Mouse (Mus musculus) testis, adult 2 months (tissue): ENCODE measurements around the gene Ccdc152. TPM values are rescaled to one million over a fixed set of nuclear protein-coding genes. Genes with fewer than 3 reads are reported as not detected.
"Not testable (repeated sequence)": the region's sequence is repeated elsewhere in the genome, so short reads cannot be mapped to it uniquely, and the experiment has no call there.

Experiments
- H3K27ac ChIP-seq: fragments of 200-500 bp; 2 replicates; pipeline ENCODE4 v1.5.1; 2012; ENCODE audit warnings: low read depth, low read length; ENCODE audit not compliant: control insufficient read depth, insufficient read depth
- H3K27me3 ChIP-seq: fragments of 200-500 bp; 2 replicates; pipeline ENCODE4 v1.6.1; 2012; ENCODE audit warnings: mild to moderate bottlenecking, low read length, moderate library complexity; ENCODE audit not compliant: control insufficient read depth, insufficient read depth
- H3K36me3 ChIP-seq: fragments of 200-500 bp; 2 replicates; pipeline ENCODE4 v1.6.1; 2012; ENCODE audit warnings: mild to moderate bottlenecking, low read length; ENCODE audit not compliant: control insufficient read depth, insufficient read depth
- H3K4me1 ChIP-seq: fragments of 200-500 bp; 2 replicates; pipeline ENCODE4 v1.6.1; 2012; ENCODE audit warnings: low read length; ENCODE audit not compliant: control insufficient read depth, insufficient read depth
- H3K4me3 ChIP-seq: fragments of 200-500 bp; 2 replicates; pipeline ENCODE4 v1.5.1; 2012; ENCODE audit warnings: low read depth, mild to moderate bottlenecking, low read length, moderate library complexity, mixed read lengths; ENCODE audit not compliant: control insufficient read depth
- CTCF ChIP-seq: fragments of 200-500 bp; IDR thresholded peaks from 2 replicates; pipeline ENCODE4 v1.5.1; 2012; ENCODE audit warnings: low read depth, mild to moderate bottlenecking, inconsistent platforms, low read length, moderate library complexity; ENCODE audit not compliant: control insufficient read depth, insufficient read depth, insufficient replicate concordance
- POLR2A ChIP-seq: fragments of 200-500 bp; IDR thresholded peaks from 2 replicates; pipeline ENCODE4 v1.6.1; 2012; ENCODE audit warnings: low read depth, mild to moderate bottlenecking, inconsistent platforms, low read length, moderate library complexity; ENCODE audit not compliant: control insufficient read depth
- polyA plus RNA-seq: library from polyadenylated mRNA; depleted of rRNA; stranded (reverse); fragments of >200 nt; gene quantifications from 2 replicates; pipeline ENCODE4 v1.2.3, GENCODE M21; 2012

Gene Ccdc152
- polyA plus RNA-seq, 1 experiment, result 0.70 TPM

DNA sequence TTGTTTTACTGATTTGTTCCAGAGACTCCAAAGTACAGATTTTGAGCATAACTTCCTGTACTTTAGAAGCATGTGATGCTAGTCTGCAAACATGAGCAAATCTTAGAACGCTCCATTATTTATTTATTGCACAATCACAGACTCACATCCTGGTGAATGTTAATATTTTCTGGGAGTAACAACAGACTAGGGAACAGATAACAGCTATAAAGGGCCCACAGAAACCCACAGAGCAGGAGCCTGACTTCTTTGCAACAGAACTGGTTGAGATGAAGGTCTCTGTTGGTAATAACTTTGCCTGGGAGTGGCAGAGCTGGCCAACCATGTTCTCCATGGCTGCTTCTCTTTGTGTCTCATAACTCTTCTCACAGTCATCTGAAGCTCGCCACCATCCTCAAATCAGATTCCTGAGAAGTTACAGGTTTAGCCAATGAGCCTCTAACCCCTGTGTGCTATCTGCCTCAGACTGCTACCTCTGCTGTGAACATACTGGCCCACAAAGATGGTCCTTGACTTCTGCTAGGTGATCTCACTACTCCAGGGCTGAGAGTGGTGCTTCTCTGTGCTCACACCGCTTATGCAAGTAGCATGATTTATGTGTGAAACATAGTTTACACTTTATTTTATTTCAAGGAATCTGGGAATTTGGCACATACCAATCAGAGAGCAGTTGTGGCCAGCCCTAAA lies 52.2 kb downstream of the Ccdc152 start:
- no peak overlapping the region for H3K4me3 ChIP-seq
- TF ChIP-seq CTCF (no peak), POLR2A (no peak)
- H3K27ac ChIP-seq, result peak overlapping the region; percentile 69
- H3K27me3 ChIP-seq, result no peaks in the 10 kb centered on the region
- H3K36me3 ChIP-seq, result no peaks in the 10 kb centered on the region
- 0 out of 2 replicates have a peak, but pooled peaks cover 3% of the 10 kb centered on the region for H3K4me1 ChIP-seq

DNA sequence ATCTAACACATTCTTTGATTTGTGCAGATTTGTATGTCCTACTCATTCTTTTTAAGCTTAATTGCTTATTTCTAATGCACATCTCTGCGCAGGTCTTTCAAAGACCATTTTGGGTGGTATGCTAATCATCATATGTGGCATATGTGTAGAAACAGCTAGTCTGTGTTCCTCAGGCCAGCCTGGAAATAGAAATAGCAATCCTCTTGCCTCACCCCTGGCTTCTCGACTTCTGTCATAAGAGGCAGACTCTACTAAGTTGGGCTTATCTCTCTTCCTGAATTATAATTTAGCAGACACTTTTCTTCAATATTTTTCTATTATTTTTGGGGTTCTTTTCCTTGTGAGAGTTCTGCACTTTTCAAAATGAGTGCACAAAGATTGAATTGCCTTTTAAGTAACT lies 52.7 kb downstream of the Ccdc152 start:
- no peak overlapping the region for H3K27ac ChIP-seq
- H3K27me3 ChIP-seq, result no peaks in the 10 kb centered on the region
- TF ChIP-seq CTCF (no peak), POLR2A (no peak)
- H3K4me3 ChIP-seq, result no peak overlapping the region
- H3K36me3 ChIP-seq, result no peaks in the 10 kb centered on the region
- H3K4me1 ChIP-seq, result 0 out of 2 replicates have a peak, but pooled peaks cover 3% of the 10 kb centered on the region

DNA sequence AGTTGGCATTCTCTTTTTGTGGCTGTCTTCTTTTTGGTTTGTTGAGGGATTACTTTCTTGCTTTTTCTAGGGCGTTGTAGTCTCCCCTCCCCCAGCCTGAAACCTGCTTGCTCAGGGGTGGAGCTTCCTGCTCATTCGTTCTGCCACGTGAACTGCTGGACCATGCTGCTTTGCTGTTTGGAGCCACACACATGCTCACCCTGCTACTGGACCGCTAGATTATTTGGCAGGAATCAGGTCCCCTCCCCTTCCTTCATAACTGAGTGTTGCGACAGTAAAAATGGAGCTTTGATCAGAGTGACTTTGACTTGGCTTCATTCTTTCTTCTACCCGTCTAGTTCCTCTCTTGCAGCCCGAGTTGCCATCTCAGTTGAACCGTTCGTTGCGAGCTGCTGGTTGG lies 58.3 kb downstream of the Ccdc152 start:
- H3K27me3 ChIP-seq, H3K4me3 ChIP-seq, H3K27ac ChIP-seq, H3K4me1 ChIP-seq, H3K36me3 ChIP-seq: not testable (repeated sequence)

DNA sequence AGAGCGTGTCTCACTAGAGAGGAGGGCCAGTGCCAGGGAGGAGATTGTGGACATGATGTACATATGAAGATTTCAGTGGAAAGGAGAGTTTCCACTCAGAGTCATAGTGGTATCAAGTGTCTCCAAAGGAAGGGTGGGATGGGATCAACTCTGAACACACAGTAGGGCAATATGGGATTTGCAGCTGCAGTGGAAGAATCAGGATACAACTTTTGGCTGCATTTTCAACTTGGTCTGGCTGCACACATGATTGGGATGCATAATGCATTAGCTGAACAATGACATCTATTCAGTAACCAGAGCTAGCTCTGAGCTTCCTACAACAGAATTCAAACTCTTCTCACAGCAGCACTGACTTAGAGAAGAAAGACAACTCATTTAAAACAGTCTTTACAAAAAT lies 65.4 kb downstream of the Ccdc152 start:
- no peaks in the 10 kb centered on the region for H3K27me3 ChIP-seq
- no peak overlapping the region for H3K27ac ChIP-seq
- no peak overlapping the region for H3K4me3 ChIP-seq
- no peak for TF ChIP-seq CTCF
- TF ChIP-seq POLR2A, result no peak
- no peaks in the 10 kb centered on the region for H3K36me3 ChIP-seq
- no peaks in the 10 kb centered on the region; the same call in 1 of the 2 replicates for H3K4me1 ChIP-seq

DNA sequence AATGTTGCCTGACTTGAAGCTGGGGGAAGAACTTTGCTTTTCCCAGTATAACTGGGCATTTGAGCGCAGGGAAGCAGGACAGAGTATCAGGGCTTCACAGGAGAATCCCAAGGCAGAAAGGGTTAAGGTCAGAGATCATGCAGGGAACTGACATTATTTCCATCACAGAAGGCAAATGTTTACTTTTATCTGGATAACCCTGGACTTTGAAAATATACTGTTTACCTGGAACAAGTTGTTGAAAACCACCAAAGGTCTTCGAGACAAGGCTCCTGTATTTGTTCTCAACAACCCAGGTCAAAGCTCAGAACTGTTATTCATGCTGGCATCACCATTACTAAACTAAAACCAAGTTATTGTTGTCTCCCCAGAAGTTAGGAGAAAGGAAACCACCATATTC lies 67.0 kb downstream of the Ccdc152 start:
- H3K4me3 ChIP-seq, result no peak overlapping the region
- TF ChIP-seq CTCF (no peak), POLR2A (no peak)
- no peaks in the 10 kb centered on the region for H3K36me3 ChIP-seq
- no peak overlapping the region for H3K27ac ChIP-seq
- H3K4me1 ChIP-seq, result no peaks in the 10 kb centered on the region; the same call in 1 of the 2 replicates
- H3K27me3 ChIP-seq, result no peaks in the 10 kb centered on the region

DNA sequence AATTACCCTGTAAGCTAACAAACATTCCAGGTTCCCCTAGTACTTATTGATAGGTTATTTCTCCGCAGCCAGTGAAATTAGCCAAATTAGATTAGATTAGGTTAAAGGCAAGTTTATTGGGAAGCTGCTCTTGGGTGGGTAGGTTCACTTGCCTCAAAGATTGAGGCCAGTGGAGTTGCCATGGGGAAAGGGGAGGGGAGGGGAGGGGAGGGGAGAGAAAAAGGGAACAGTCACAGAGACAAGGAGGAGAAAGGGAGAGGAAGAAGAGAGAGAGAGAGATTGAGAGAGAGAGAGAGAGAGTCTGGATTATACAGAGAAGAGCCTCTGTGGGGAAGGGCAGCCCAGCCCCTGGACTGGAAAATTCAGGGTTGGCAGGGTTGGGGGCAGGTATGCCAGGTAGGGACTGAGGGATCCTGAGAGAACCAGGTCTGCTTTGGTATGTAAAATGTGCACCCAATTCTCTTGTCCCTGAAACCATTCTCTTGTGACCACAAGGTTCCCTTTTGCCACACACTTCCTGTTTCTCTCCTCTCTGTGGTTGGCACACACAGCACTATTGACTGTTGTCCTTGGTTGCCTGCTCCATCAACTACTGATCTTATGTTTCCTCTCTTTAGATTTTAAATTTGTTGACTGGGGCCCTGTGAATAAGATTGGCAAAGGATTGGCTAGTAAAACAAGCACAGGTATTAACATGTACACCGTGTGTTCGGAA lies 69.3 kb downstream of the Ccdc152 start:
- H3K4me3 ChIP-seq, result no peak overlapping the region
- H3K4me1 ChIP-seq, result no peaks in the 10 kb centered on the region; the same call in 1 of the 2 replicates
- no peaks in the 10 kb centered on the region for H3K36me3 ChIP-seq
- TF ChIP-seq POLR2A (no peak), CTCF (no peak)
- no peaks in the 10 kb centered on the region for H3K27me3 ChIP-seq
- H3K27ac ChIP-seq, result no peak overlapping the region

DNA sequence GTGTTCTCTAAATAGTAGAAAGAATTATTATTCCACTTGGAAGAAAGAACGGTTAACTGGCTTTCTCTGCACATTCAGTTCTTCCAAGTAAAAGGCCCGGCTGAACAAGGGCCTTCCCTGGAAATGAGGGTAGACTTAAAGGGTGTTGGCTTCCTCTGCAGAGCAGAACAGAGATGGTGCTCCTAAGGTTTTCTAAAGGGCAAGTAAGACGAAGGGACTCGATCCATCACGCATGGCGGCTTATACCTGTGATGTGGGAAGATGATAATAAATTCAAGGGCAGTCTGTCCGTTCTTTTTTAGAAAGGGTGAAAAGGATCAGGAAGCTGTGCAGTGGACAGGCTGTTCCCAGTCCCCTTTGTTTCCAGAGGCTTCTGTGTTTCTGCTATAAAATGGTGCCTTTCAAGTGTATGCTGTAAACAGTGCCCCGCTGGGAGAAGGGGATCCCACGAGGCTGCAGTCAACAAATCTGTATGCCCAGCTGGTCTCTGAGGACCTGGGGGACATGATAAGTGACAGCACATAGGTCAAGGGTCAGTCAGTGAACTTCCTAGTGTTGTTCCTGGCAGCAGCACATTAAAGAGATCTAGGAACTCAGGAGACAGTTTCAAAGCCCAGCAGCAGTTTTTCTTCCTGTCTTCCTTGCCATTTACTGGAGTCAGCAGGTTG lies 71.0 kb downstream of the Ccdc152 start:
- Histone ChIP-seq H3K4me1 (no peaks in the 10 kb centered on the region; the same call in 1 of the 2 replicates), H3K4me3 (no peak overlapping the region), H3K27me3 (no peaks in the 10 kb centered on the region), H3K36me3 (no peaks in the 10 kb centered on the region), H3K27ac (no peak overlapping the region)
- TF ChIP-seq CTCF (no peak), POLR2A (no peak)
